Comparison of ENCODE assay signal across 24 mouse cellular contexts in the genomic region with DNA sequence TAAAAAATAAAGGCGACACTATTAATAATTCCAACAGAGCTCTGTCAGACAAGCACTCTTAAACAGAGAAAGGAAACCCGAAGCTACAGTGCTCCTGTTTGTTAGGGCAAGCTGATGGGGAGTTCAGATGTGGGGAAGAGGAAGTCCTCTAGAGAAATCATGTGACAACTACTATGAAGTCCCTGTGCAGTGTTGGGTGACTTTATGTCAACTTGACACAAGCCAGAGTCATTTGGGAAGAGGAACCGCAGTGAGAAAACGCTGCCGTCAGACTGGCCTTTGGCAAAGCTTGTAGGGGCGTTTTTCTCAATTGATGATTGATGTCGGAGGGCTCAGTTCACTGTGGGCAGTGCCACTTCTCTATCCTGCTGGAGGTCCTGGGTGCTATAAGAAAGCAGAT. TPM values are rescaled to one million over a fixed set of nuclear protein-coding genes. Genes with fewer than 3 reads are reported as not detected.
DNase-seq lines count a peak whose midpoint lies in the region; ATAC-seq and TF ChIP-seq lines count a peak whose summit lies in the region.
"Had no signal": no experiment of that assay in that cellular context is flagged by ENCODE, and none has a peak within 500 bp of the region (broad histone marks: within the 10 kb centered on the region; RNA-seq: fewer than 3 reads in every experiment).

No protein-coding gene starts in this region.

- H3K27ac ChIP-seq in liver, postnatal 0 days (ENCODE audit: low read depth): no peak overlapping the region
- no peak overlapping the region for H3K27ac ChIP-seq in liver, embryonic 12.5 days
- H3K27ac ChIP-seq in bone marrow macrophage, adult 2 months (ENCODE audit: insufficient read depth, low read depth, low read length): peak overlapping the region; percentile 84
- H3K27ac ChIP-seq in forebrain, embryonic 16.5 days (ENCODE audit: low read length): no peak overlapping the region
- H3K27ac ChIP-seq: embryonic facial prominence, embryonic 10.5 days; hindbrain, embryonic 13.5 days; left cerebral cortex, adult 2 months had no signal

- 28% methylated on average over 7 of the region's 7 CpGs for WGBS in liver, postnatal 0 days (ENCODE audit: insufficient replicate concordance)
- WGBS in liver, embryonic 12.5 days (ENCODE audit: insufficient replicate concordance): 29% methylated on average over 7 of the region's 7 CpGs
- WGBS in forebrain, embryonic 16.5 days: 84% methylated on average over 7 of the region's 7 CpGs

- no peak overlapping the region for H3K4me3 ChIP-seq in liver, postnatal 0 days (ENCODE audit: low read depth, low read length)
- no peak overlapping the region for H3K4me3 ChIP-seq in liver, embryonic 12.5 days
- H3K4me3 ChIP-seq in bone marrow macrophage, adult 2 months (ENCODE audit: insufficient read depth, low read length): no peak overlapping the region
- no peak overlapping the region for H3K4me3 ChIP-seq in forebrain, embryonic 16.5 days (replicated peaks; ENCODE audit: low read length)
- H3K4me3 ChIP-seq: embryonic facial prominence, embryonic 10.5 days; hindbrain, embryonic 13.5 days; left cerebral cortex, adult 2 months had no signal

- TF ChIP-seq EP300 in liver, postnatal 0 days (IDR thresholded peaks at IDR 0.05; ENCODE audit: low read depth): no peak

- H3K4me2 ChIP-seq in liver, postnatal 0 days (ENCODE audit: low read depth, low read length): no peak overlapping the region
- no peak overlapping the region for H3K4me2 ChIP-seq in liver, embryonic 12.5 days
- H3K4me2 ChIP-seq in forebrain, embryonic 16.5 days (ENCODE audit: low read length): no peak overlapping the region
- H3K4me2 ChIP-seq: heart, embryonic 11.5 days; hindbrain, embryonic 13.5 days; lung, embryonic 14.5 days had no signal

- no peaks in the 10 kb centered on the region for H3K36me3 ChIP-seq in liver, postnatal 0 days (replicated peaks; ENCODE audit: insufficient read depth, low read length)
- no peaks in the 10 kb centered on the region; the same call in 1 of the 2 replicates for H3K36me3 ChIP-seq in liver, embryonic 12.5 days
- H3K36me3 ChIP-seq in forebrain, embryonic 16.5 days (ENCODE audit: control insufficient read depth, insufficient read depth): no peaks in the 10 kb centered on the region
- H3K36me3 ChIP-seq: embryonic facial prominence, embryonic 10.5 days; hindbrain, embryonic 13.5 days had no signal

- peak; percentile 38; the same call in 1 of the 2 replicates for ATAC-seq in liver, postnatal 0 days
- no peak for ATAC-seq in liver, embryonic 12.5 days
- peak; percentile 60 for ATAC-seq in megakaryocyte progenitor cell, adult 5-6 weeks (replicated peaks; ENCODE audit: poor library complexity)
- ATAC-seq in forebrain, embryonic 16.5 days: no peak
- ATAC-seq: inflammation-experienced regulatory T-cells, adult 6 months; midbrain, embryonic 16.5 days had no signal

- no peak for TF ChIP-seq POLR2A in bone marrow macrophage, adult 2 months (IDR thresholded peaks at IDR 0.05; ENCODE audit: borderline replicate concordance, low read depth, low read length)

- no peak for DNase-seq in liver, postnatal 0 days
- peak; percentile 45 to 58 for DNase-seq in B cell, adult 2 months
- no peak for DNase-seq in urinary bladder, postnatal 10 days (ENCODE audit: low spot score)
- no peak for DNase-seq in thymus, postnatal 25 days
- DNase-seq: adrenal gland, postnatal 25 days; cerebellum, adult 2 months; gastrocnemius, postnatal 10 days; heart, postnatal 10 days; kidney, adult 2 months; kidney, postnatal 14 days; left cerebral cortex, postnatal 4 days; liver; lung, embryonic 14.5 days had no signal

- H3K9ac ChIP-seq in liver, postnatal 0 days (replicated peaks): no peak overlapping the region
- H3K9ac ChIP-seq in liver, embryonic 12.5 days: no peak overlapping the region
- no peak overlapping the region for H3K9ac ChIP-seq in forebrain, embryonic 16.5 days (replicated peaks; ENCODE audit: low read depth, low read length)
- H3K9ac ChIP-seq: hindbrain, embryonic 13.5 days; lung, embryonic 14.5 days had no signal

- H3K9me3 ChIP-seq in liver, postnatal 0 days (ENCODE audit: low read length): peaks cover 10% of the 10 kb centered on the region
- H3K9me3 ChIP-seq in liver, embryonic 12.5 days (replicated peaks): peaks cover 17% of the 10 kb centered on the region
- H3K9me3 ChIP-seq in forebrain, embryonic 16.5 days (ENCODE audit: control insufficient read depth, low read length): peaks cover 3% of the 10 kb centered on the region; the same call in 1 of the 2 replicates

- no peaks in the 10 kb centered on the region for H3K27me3 ChIP-seq in liver, postnatal 0 days (ENCODE audit: insufficient read depth, low read length)
- H3K27me3 ChIP-seq in liver, embryonic 12.5 days (replicated peaks): no peaks in the 10 kb centered on the region
- H3K27me3 ChIP-seq in forebrain, embryonic 16.5 days (replicated peaks; ENCODE audit: control insufficient read depth, insufficient read depth, low read length): 0 out of 2 replicates have a peak, but pooled peaks cover 2% of the 10 kb centered on the region
- H3K27me3 ChIP-seq: hindbrain, embryonic 13.5 days had no signal

- TF ChIP-seq CTCF in liver, postnatal 0 days (IDR thresholded peaks at IDR 0.05; ENCODE audit: low read depth): no peak
- TF ChIP-seq CTCF in bone marrow macrophage, adult 2 months (IDR thresholded peaks at IDR 0.05; ENCODE audit: low read depth, low read length): no peak

- no peaks in the 10 kb centered on the region for H3K4me1 ChIP-seq in liver, postnatal 0 days (ENCODE audit: insufficient read depth)
- no peaks in the 10 kb centered on the region for H3K4me1 ChIP-seq in liver, embryonic 12.5 days
- peaks cover 22% of the 10 kb centered on the region for H3K4me1 ChIP-seq in bone marrow macrophage, adult 2 months (ENCODE audit: control insufficient read depth, insufficient read depth, low read length)
- H3K4me1 ChIP-seq in forebrain, embryonic 16.5 days (replicated peaks; ENCODE audit: control insufficient read depth, insufficient read depth, low read length): no peaks in the 10 kb centered on the region
- H3K4me1 ChIP-seq: embryonic facial prominence, embryonic 10.5 days; hindbrain, embryonic 13.5 days had no signal

RNA-seq across cellular contexts. Expression of a gene that starts 13.1 kb away (rescaled TPM):
- 1.5 TPM in 2 replicates for polyA plus RNA-seq in liver, postnatal 0 days (2015; fragmentation: Nextera tagmentation; extraction: Ambion mirVana)
- 2.4 and 2.9 TPM in 2 replicates for polyA plus RNA-seq in liver, embryonic 12.5 days (2016; fragmentation: Nextera tagmentation; extraction: Ambion mirVana)
- polyA plus RNA-seq in bone marrow macrophage, adult 2 months (2012; ENCODE audit: insufficient read depth, insufficient read length, missing spikeins): 5.4 and 7.2 TPM in 2 replicates
- 0.93 and 1.2 TPM in 2 replicates for total RNA-seq in megakaryocyte progenitor cell, adult 5-6 weeks (2015)
- total RNA-seq in megakaryocyte progenitor cell, adult 5-6 weeks (2017): 4.1 and 4.2 TPM in 2 replicates
- 7.2 and 8.1 TPM in 2 replicates for polyA plus RNA-seq in forebrain, embryonic 16.5 days (2015; fragmentation: Nextera tagmentation; extraction: Ambion mirVana)

RNA-seq across cellular contexts. Expression of a gene that starts 42.3 kb away (rescaled TPM):
- polyA plus RNA-seq in liver, postnatal 0 days (2015; fragmentation: Nextera tagmentation; extraction: Ambion mirVana): 1.6 and 2.2 TPM in 2 replicates
- 4.4 and 4.5 TPM in 2 replicates for polyA plus RNA-seq in liver, embryonic 12.5 days (2016; fragmentation: Nextera tagmentation; extraction: Ambion mirVana)
- polyA plus RNA-seq in bone marrow macrophage, adult 2 months (2012; ENCODE audit: insufficient read depth, insufficient read length, missing spikeins): 21.7 and 26.2 TPM in 2 replicates
- 9.3 and 16.6 TPM in 2 replicates for total RNA-seq in megakaryocyte progenitor cell, adult 5-6 weeks (2015)
- total RNA-seq in megakaryocyte progenitor cell, adult 5-6 weeks (2017): 13.1 and 15.7 TPM in 2 replicates
- 13.2 and 14.2 TPM in 2 replicates for polyA plus RNA-seq in forebrain, embryonic 16.5 days (2015; fragmentation: Nextera tagmentation; extraction: Ambion mirVana)

RNA-seq across cellular contexts. Expression of a gene that starts 44.0 kb away (rescaled TPM):
- not detected in 2 replicates for polyA plus RNA-seq in liver, postnatal 0 days (2015; fragmentation: Nextera tagmentation; extraction: Ambion mirVana)
- not detected in 2 replicates for polyA plus RNA-seq in liver, embryonic 12.5 days (2016; fragmentation: Nextera tagmentation; extraction: Ambion mirVana)
- polyA plus RNA-seq in bone marrow macrophage, adult 2 months (2012; ENCODE audit: insufficient read depth, insufficient read length, missing spikeins): not detected in 2 replicates
- total RNA-seq in megakaryocyte progenitor cell, adult 5-6 weeks (2015): not detected in 2 replicates
- total RNA-seq in megakaryocyte progenitor cell, adult 5-6 weeks (2017): not detected in 2 replicates
- polyA plus RNA-seq in forebrain, embryonic 16.5 days (2015; fragmentation: Nextera tagmentation; extraction: Ambion mirVana): 8.6 and 13.0 TPM in 2 replicates
- total RNA-seq: adrenal gland, postnatal 25 days; megakaryocyte-erythroid progenitor cell, adult 5-6 weeks had no signal
- polyA plus RNA-seq: inflammation-experienced regulatory T-cells, adult 6 months had no signal

RNA-seq across cellular contexts. Expression of a gene that starts 58.4 kb away (rescaled TPM):
- 5.6 and 6.2 TPM in 2 replicates for polyA plus RNA-seq in liver, postnatal 0 days (2015; fragmentation: Nextera tagmentation; extraction: Ambion mirVana)
- 17.4 and 18.9 TPM in 2 replicates for polyA plus RNA-seq in liver, embryonic 12.5 days (2016; fragmentation: Nextera tagmentation; extraction: Ambion mirVana)
- polyA plus RNA-seq in bone marrow macrophage, adult 2 months (2012; ENCODE audit: insufficient read depth, insufficient read length, missing spikeins): 18.0 and 18.1 TPM in 2 replicates
- 6.4 and 7.0 TPM in 2 replicates for total RNA-seq in megakaryocyte progenitor cell, adult 5-6 weeks (2015)
- 8.0 and 12.9 TPM in 2 replicates for total RNA-seq in megakaryocyte progenitor cell, adult 5-6 weeks (2017)
- 31.4 and 35.5 TPM in 2 replicates for polyA plus RNA-seq in forebrain, embryonic 16.5 days (2015; fragmentation: Nextera tagmentation; extraction: Ambion mirVana)

Comparison
In these comparisons a context has a peak if more than half of its experiments do, and no peak if none do; other contexts are left out.
1. ATAC-seq: peak in liver, postnatal 0 days (single experiment) and megakaryocyte progenitor cell, adult 5-6 weeks (single experiment); none in liver, embryonic 12.5 days (single experiment) and forebrain, embryonic 16.5 days (single experiment).
2. DNase-seq: peak in B cell, adult 2 months (2 of 2); none in liver, postnatal 0 days (single experiment), urinary bladder, postnatal 10 days (single experiment) and thymus, postnatal 25 days (single experiment).